Mouse (Mus musculus) kidney, adult 2 months (tissue): Measurements from ENCODE around the gene Chpf2.

ENCODE experiments used
- CTCF ChIP-seq: fragments of 200-500 bp; conservative IDR thresholded peaks from 2 replicates; pipeline ENCODE4 v1.5.1; 2011; ENCODE audit warnings: low read depth, mild to moderate bottlenecking, control low read depth, low read length, moderate library complexity, mixed read lengths; ENCODE audit not compliant: insufficient read depth, insufficient read length
- POLR2A ChIP-seq: fragments of 200-500 bp; IDR thresholded peaks from one replicate; pipeline ENCODE4 v1.6.1; 2011; ENCODE audit warnings: low read depth, low read length, control low read depth

DNA sequence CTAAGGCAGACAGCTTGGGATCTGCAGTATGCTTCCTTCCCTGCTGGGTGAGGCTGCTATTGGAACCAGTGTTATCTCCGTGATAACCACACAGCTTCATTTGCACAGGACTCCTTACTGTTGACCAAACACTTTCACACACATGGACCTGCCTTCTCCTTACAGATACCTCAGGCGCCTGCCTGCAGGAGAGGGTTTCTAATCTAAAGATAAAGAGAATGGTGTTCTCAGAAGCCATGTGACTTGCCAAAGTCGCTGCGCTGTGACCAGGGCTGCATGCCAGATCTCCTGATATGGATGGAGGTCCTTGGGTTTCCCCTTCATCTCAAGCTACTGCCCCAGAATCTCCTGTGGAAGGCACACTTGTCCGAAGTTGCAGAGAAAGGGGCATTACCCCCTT is 22.8 kb downstream of the Chpf2 start:
- TF ChIP-seq CTCF (no peak), POLR2A (no peak)
